Mouse (Mus musculus) MN1 (cell line): Measurements from ENCODE around the gene Utp6.

Experiments used
- DNase-seq: peaks from one replicate; pipeline ENCODE4 v3.0.0-alpha.2; 2016; ENCODE audit warnings: low spot score

Gene Utp6

GRCm38 (mm10) chr11:79961346-79962124, 655 bp downstream of the Utp6 start:
- DNase-seq, result no peak

- DNase-seq, result no peak
Measured at GRCm38 (mm10) chr11:79947265-79947664, 14.9 kb downstream of the Utp6 start.

GRCm38 (mm10) chr11:79943601-79944000, 18.6 kb downstream of the Utp6 start:
- no peak for DNase-seq

GRCm38 (mm10) chr11:79943136-79943535, 19.1 kb downstream of the Utp6 start:
- DNase-seq, result no peak

- no peak for DNase-seq
Measured at GRCm38 (mm10) chr11:79935766-79936165, 26.4 kb downstream of the Utp6 start.

- DNase-seq, result no peak
Measured at GRCm38 (mm10) chr11:79922766-79923165, 39.4 kb downstream of the Utp6 start.

GRCm38 (mm10) chr11:79922157-79922556, 40.0 kb downstream of the Utp6 start:
- DNase-seq, result no peak

GRCm38 (mm10) chr11:79920505-79921025, 41.6 kb downstream of the Utp6 start:
- DNase-seq, result no peak

GRCm38 (mm10) chr11:79919685-79920504, 42.3 kb downstream of the Utp6 start:
- DNase-seq, result peak; percentile 76

GRCm38 (mm10) chr11:79915696-79916349, 46.4 kb downstream of the Utp6 start:
- no peak for DNase-seq

GRCm38 (mm10) chr11:79908600-79909483, 53.3 kb downstream of the Utp6 start:
- DNase-seq, result peak; percentile 14

- DNase-seq, result no peak
Measured at GRCm38 (mm10) chr11:79906920-79907319, 55.3 kb downstream of the Utp6 start.

- DNase-seq, result no peak
Measured at GRCm38 (mm10) chr11:79902881-79903481, 59.2 kb downstream of the Utp6 start.

GRCm38 (mm10) chr11:79901146-79901545, 61.0 kb downstream of the Utp6 start:
- no peak for DNase-seq

GRCm38 (mm10) chr11:79892259-79892658, 69.9 kb downstream of the Utp6 start:
- no peak for DNase-seq

GRCm38 (mm10) chr11:79890822-79891221, 71.4 kb downstream of the Utp6 start:
- DNase-seq, result no peak

GRCm38 (mm10) chr11:79886961-79887360, 75.2 kb downstream of the Utp6 start:
- no peak for DNase-seq

- DNase-seq, result no peak
Measured at GRCm38 (mm10) chr11:79886395-79886794, 75.8 kb downstream of the Utp6 start.

GRCm38 (mm10) chr11:79885713-79886393, 76.3 kb downstream of the Utp6 start:
- DNase-seq, result no peak

GRCm38 (mm10) chr11:79884784-79885183, 77.4 kb downstream of the Utp6 start:
- DNase-seq, result no peak
